ENCODE assay signal across 14 mouse cellular contexts in the genomic region with DNA sequence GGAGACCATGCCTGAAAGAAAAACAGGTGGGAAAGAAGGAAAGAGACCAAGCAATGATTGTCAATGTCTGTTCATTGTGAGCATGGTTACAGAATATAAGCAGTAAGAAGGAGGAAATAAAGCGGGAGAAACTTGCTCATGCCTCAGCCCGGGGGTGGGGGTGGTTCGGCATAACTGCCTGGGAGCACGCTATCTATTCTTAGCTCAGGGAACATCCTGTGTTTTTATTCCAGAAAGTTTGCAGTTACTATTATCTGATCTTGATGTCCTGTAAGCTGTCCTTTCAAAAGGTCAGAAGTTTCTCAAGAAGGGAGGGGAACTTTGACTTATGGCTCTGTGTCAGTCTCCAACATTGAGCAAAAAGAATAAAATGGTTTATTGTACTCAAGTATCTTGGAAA.
"Had no signal": no experiment of that assay in that cellular context is flagged by ENCODE, and none has a peak within 500 bp of the region (broad histone marks: within the 10 kb centered on the region; RNA-seq: fewer than 3 reads in every experiment).

No protein-coding gene starts in this region.

- H3K9ac ChIP-seq: liver, embryonic 14.5 days had no signal

- H3K4me2 ChIP-seq: liver, embryonic 11.5 days; midbrain, embryonic 11.5 days had no signal

- H3K27me3 ChIP-seq: megakaryocyte, embryonic 14.5 days had no signal

- DNase-seq: kidney, adult 18-20 months; kidney, adult 9 months; kidney, postnatal 25 days; layer of hippocampus, postnatal 36 days; midbrain, embryonic 14.5 days; thymus, adult 2 months; thymus, postnatal 14 days had no signal

- H3K4me1 ChIP-seq: megakaryocyte, embryonic 14.5 days had no signal

- H3K9me3 ChIP-seq: megakaryocyte, embryonic 14.5 days had no signal

- ATAC-seq: inflammation-experienced regulatory T-cells, adult 6 months; intestine, embryonic 16.5 days had no signal

- H3K4me3 ChIP-seq: left cerebral cortex, adult 2 months; megakaryocyte, embryonic 14.5 days had no signal

- H3K27ac ChIP-seq: left cerebral cortex, adult 2 months; liver, embryonic 14.5 days had no signal
